Mouse (Mus musculus): ENCODE measurements around the gene Fyb2. TPM values are rescaled to one million over a fixed set of nuclear protein-coding genes. Genes with fewer than 3 reads are reported as not detected.

Fyb2 gene
- polyA plus RNA-seq, 1 experiment from 2014 or later = 0.19 TPM

DNA sequence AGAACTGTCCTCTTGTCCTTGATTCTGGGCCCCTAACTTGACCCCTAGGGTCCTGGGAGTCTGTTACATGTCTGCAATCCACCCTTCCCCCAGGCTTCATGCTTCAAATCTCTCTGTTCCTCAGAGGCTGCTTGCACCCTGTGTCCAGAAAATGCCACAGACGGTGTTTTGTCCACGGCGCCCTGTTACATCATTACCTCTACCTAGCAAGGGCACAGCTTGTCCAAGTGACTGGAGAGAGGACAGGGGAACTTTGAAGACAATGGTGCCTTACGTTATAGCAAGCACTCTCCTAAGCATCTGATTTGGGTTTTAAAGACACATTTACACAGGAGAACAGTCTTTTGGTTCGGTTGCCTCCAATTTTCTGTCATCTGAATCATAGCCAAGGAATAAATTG is 19.7 kb upstream of the Fyb2 start:
- H3K27ac ChIP-seq (ENCODE audit: low read length) = peak overlapping the region; percentile 34; the same call in 1 of the 2 replicates
- H3K4me3 ChIP-seq (ENCODE audit: low read depth, low read length) = no peak overlapping the region
- 65% methylated on average over 5 of the region's 5 CpGs for WGBS
- H3K9me3 ChIP-seq (replicated peaks; ENCODE audit: control insufficient read depth, low read length, poor library complexity, severe bottlenecking) = no peaks in the 10 kb centered on the region
- H3K9ac ChIP-seq (ENCODE audit: low read depth, low read length) = 0 out of 2 replicates have a peak overlapping the region, but pooled peaks have one; percentile 27
- H3K4me2 ChIP-seq (ENCODE audit: low read length) = no peak overlapping the region; the same call in 1 of the 2 replicates
- no peaks in the 10 kb centered on the region for H3K27me3 ChIP-seq (ENCODE audit: control insufficient read depth, insufficient read depth, low read depth, low read length)
- H3K4me1 ChIP-seq (ENCODE audit: control insufficient read depth, insufficient read depth, low read length) = peaks cover 12% of the 10 kb centered on the region
- no peak for ATAC-seq
- H3K36me3 ChIP-seq (ENCODE audit: control insufficient read depth, insufficient read depth, low read length) = no peaks in the 10 kb centered on the region

DNA sequence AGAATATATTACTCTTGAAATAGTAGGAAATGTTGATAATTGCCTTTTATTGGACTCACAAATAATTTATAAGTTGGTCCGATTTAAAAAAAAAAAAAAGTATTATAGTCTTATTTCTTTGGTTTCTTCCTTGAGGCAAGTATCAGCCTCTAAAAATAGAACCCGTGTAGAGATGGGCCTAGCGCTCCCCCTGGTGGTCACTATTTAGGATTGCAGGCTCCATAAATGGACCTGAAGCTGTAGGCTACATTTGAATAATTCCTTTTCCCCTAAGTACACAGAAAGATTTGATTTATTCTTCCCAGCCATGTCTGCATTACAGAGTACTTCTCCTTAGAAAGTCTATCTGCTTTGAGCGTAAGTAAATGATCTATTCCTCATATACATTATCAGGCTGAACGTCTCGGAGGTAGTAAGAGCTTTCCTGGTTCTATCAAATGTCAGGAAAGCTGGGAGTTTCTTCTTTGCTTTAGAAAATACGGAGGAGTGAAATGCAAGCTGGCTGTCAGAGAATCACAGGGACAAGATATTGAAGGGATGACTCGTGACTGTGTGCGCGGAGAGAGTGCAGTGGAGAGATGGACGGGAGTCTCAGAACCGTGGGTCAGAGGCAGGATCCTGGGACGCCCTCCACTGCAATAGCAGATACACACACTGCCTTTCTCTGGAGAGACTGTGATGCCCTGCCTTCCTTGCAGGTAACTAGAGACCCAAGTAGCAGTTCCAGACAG is 19.1 kb upstream of the Fyb2 start:
- H3K4me3 ChIP-seq (ENCODE audit: low read depth, low read length) = no peak overlapping the region
- H3K27me3 ChIP-seq (ENCODE audit: control insufficient read depth, insufficient read depth, low read depth, low read length) = no peaks in the 10 kb centered on the region
- no peak overlapping the region for H3K27ac ChIP-seq (ENCODE audit: low read length)
- H3K9ac ChIP-seq (ENCODE audit: low read depth, low read length) = no peak overlapping the region
- no peaks in the 10 kb centered on the region for H3K36me3 ChIP-seq (ENCODE audit: control insufficient read depth, insufficient read depth, low read length)
- peaks cover 9% of the 10 kb centered on the region for H3K4me1 ChIP-seq (ENCODE audit: control insufficient read depth, insufficient read depth, low read length)
- H3K9me3 ChIP-seq (replicated peaks; ENCODE audit: control insufficient read depth, low read length, poor library complexity, severe bottlenecking) = no peaks in the 10 kb centered on the region
- 0 out of 2 replicates have a peak, but pooled peaks have one; percentile 45 for ATAC-seq
- WGBS = 51% methylated on average over 13 of the region's 13 CpGs
- H3K4me2 ChIP-seq (ENCODE audit: low read length) = no peak overlapping the region; the same call in 1 of the 2 replicates

- no peak overlapping the region for H3K9ac ChIP-seq (ENCODE audit: low read depth, low read length)
- H3K27me3 ChIP-seq (ENCODE audit: control insufficient read depth, insufficient read depth, low read depth, low read length) = no peaks in the 10 kb centered on the region
- H3K27ac ChIP-seq (ENCODE audit: low read length) = no peak overlapping the region
- H3K4me1 ChIP-seq (ENCODE audit: control insufficient read depth, insufficient read depth, low read length) = no peaks in the 10 kb centered on the region
- H3K36me3 ChIP-seq (ENCODE audit: control insufficient read depth, insufficient read depth, low read length) = no peaks in the 10 kb centered on the region
- no peak overlapping the region for H3K4me3 ChIP-seq (ENCODE audit: low read depth, low read length)
- no peak overlapping the region for H3K4me2 ChIP-seq (ENCODE audit: low read length)
- no peaks in the 10 kb centered on the region for H3K9me3 ChIP-seq (replicated peaks; ENCODE audit: control insufficient read depth, low read length, poor library complexity, severe bottlenecking)
- 89% methylated on average over 2 of the region's 2 CpGs for WGBS
- ATAC-seq = no peak
Measured at GRCm38 (mm10) chr4:104902836-104903235, 10.4 kb upstream of the Fyb2 start.

- H3K9ac ChIP-seq (ENCODE audit: low read depth, low read length) = no peak overlapping the region
- H3K4me2 ChIP-seq (ENCODE audit: low read length) = no peak overlapping the region
- no peaks in the 10 kb centered on the region for H3K4me1 ChIP-seq (ENCODE audit: control insufficient read depth, insufficient read depth, low read length)
- no peak overlapping the region for H3K4me3 ChIP-seq (ENCODE audit: low read depth, low read length)
- no peaks in the 10 kb centered on the region for H3K36me3 ChIP-seq (ENCODE audit: control insufficient read depth, insufficient read depth, low read length)
- no peak overlapping the region for H3K27ac ChIP-seq (ENCODE audit: low read length)
- no peaks in the 10 kb centered on the region for H3K9me3 ChIP-seq (replicated peaks; ENCODE audit: control insufficient read depth, low read length, poor library complexity, severe bottlenecking)
- peak; percentile 58; the same call in 1 of the 2 replicates for ATAC-seq
- no peaks in the 10 kb centered on the region for H3K27me3 ChIP-seq (ENCODE audit: control insufficient read depth, insufficient read depth, low read depth, low read length)
- 74% methylated on average over 6 of the region's 6 CpGs for WGBS
Measured at GRCm38 (mm10) chr4:104905049-104905448, 8.2 kb upstream of the Fyb2 start.

GRCm38 (mm10) chr4:104911685-104912084 is 1.6 kb upstream of the Fyb2 start:
- ATAC-seq = no peak
- Histone ChIP-seq H3K4me3 (ENCODE audit: low read depth, low read length) (no peak overlapping the region), H3K9me3 (replicated peaks; ENCODE audit: control insufficient read depth, low read length, poor library complexity, severe bottlenecking) (no peaks in the 10 kb centered on the region), H3K4me2 (ENCODE audit: low read length) (no peak overlapping the region), H3K9ac (ENCODE audit: low read depth, low read length) (no peak overlapping the region), H3K4me1 (ENCODE audit: control insufficient read depth, insufficient read depth, low read length) (no peaks in the 10 kb centered on the region), H3K36me3 (ENCODE audit: control insufficient read depth, insufficient read depth, low read length) (no peaks in the 10 kb centered on the region), H3K27ac (ENCODE audit: low read length) (no peak overlapping the region), H3K27me3 (ENCODE audit: control insufficient read depth, insufficient read depth, low read depth, low read length) (peaks cover 7% of the 10 kb centered on the region)
- WGBS = 33% methylated on average over 7 of the region's 7 CpGs

- WGBS = 62% methylated on average over 6 of the region's 6 CpGs
Measured at GRCm38 (mm10) chr4:104914711-104915247, 1.5 kb downstream of the Fyb2 start.

DNA sequence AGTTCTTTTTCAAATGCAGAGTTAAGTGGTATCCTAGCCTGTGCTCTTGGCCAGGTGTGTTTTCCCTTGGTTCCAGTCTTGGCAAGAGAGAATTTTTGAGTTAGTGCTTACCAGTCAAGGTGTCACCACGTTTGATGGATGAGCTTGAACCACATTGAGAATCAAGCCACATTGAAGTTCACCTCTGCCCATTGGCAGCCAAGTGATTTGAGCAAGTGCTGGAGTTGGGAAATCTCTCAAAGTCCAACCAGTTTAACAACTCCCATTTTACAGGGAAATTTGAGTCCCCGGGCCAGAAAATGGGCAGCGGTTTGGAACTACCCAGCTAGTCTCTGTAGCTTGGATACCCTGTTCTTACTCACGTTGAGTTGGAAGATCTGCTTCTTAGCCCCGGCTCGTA is 4.8 kb downstream of the Fyb2 start:
- H3K4me3 ChIP-seq (ENCODE audit: low read depth, low read length) = no peak overlapping the region
- H3K9me3 ChIP-seq (replicated peaks; ENCODE audit: control insufficient read depth, low read length, poor library complexity, severe bottlenecking) = no peaks in the 10 kb centered on the region
- H3K27me3 ChIP-seq (ENCODE audit: control insufficient read depth, insufficient read depth, low read depth, low read length) = peaks cover 7% of the 10 kb centered on the region
- no peak overlapping the region for H3K27ac ChIP-seq (ENCODE audit: low read length)
- H3K4me2 ChIP-seq (ENCODE audit: low read length) = no peak overlapping the region
- no peaks in the 10 kb centered on the region for H3K4me1 ChIP-seq (ENCODE audit: control insufficient read depth, insufficient read depth, low read length)
- no peak for ATAC-seq
- no peak overlapping the region for H3K9ac ChIP-seq (ENCODE audit: low read depth, low read length)
- 90% methylated on average over 6 of the region's 6 CpGs for WGBS
- no peaks in the 10 kb centered on the region for H3K36me3 ChIP-seq (ENCODE audit: control insufficient read depth, insufficient read depth, low read length)

More at GRCm38 (mm10) chr4:104914711-104915247, 1.5 kb downstream of the Fyb2 start:
- ATAC-seq = no peak
- H3K9ac ChIP-seq (ENCODE audit: low read depth, low read length) = no peak overlapping the region
- H3K9me3 ChIP-seq (replicated peaks; ENCODE audit: control insufficient read depth, low read length, poor library complexity, severe bottlenecking) = no peaks in the 10 kb centered on the region
- H3K4me1 ChIP-seq (ENCODE audit: control insufficient read depth, insufficient read depth, low read length) = no peaks in the 10 kb centered on the region
- no peak overlapping the region for H3K4me2 ChIP-seq (ENCODE audit: low read length)
- no peak overlapping the region for H3K27ac ChIP-seq (ENCODE audit: low read length)
- no peak overlapping the region for H3K4me3 ChIP-seq (ENCODE audit: low read depth, low read length)
- no peaks in the 10 kb centered on the region for H3K36me3 ChIP-seq (ENCODE audit: control insufficient read depth, insufficient read depth, low read length)
- peaks cover 7% of the 10 kb centered on the region for H3K27me3 ChIP-seq (ENCODE audit: control insufficient read depth, insufficient read depth, low read depth, low read length)

DNA sequence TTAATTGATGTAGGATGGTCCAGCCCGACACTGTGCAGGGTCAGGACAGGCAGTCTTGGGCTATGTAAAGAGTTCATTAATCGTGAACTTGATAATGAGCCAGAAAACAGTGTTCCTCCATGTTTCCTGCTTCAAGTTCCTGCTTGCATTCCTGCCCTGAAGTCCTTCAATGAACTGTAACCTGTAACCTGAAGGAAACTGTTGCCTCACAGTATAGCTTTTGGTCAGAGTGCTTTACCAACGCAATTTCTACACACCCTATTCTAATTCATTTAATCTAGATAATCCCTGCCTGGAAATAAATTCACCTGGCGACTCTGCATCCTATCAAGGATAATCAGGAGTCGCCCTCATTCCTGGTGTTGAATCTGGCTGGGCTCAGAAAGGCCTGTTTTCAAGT is 12.1 kb downstream of the Fyb2 start:
- H3K4me3 ChIP-seq (ENCODE audit: low read depth, low read length) = no peak overlapping the region
- H3K9ac ChIP-seq (ENCODE audit: low read depth, low read length) = no peak overlapping the region
- no peak for ATAC-seq
- H3K4me1 ChIP-seq (ENCODE audit: control insufficient read depth, insufficient read depth, low read length) = no peaks in the 10 kb centered on the region
- WGBS = 88% methylated on average over 5 of the region's 5 CpGs
- H3K27me3 ChIP-seq (ENCODE audit: control insufficient read depth, insufficient read depth, low read depth, low read length) = no peaks in the 10 kb centered on the region
- no peaks in the 10 kb centered on the region for H3K36me3 ChIP-seq (ENCODE audit: control insufficient read depth, insufficient read depth, low read length)
- no peak overlapping the region for H3K27ac ChIP-seq (ENCODE audit: low read length)
- H3K4me2 ChIP-seq (ENCODE audit: low read length) = no peak overlapping the region
- no peaks in the 10 kb centered on the region for H3K9me3 ChIP-seq (replicated peaks; ENCODE audit: control insufficient read depth, low read length, poor library complexity, severe bottlenecking)

DNA sequence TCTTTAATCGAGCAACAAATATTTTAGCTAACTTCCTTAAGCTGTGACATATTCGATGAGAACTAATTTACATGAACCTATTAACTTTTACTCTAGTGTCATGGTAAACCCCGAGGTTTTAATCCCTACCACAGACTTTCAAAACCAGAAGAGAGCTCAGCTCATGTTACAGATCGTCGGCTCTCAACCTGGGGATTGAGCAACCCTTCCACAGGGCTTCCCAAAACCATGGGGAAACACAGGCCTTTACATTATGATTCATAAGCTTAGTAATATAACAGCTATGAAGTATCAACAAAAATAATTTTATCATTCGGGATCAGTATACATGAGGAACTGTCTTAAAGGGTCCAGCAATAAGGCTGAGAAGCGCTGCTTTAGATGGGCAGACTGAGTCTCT is 15.9 kb downstream of the Fyb2 start:
- ATAC-seq = no peak
- Histone ChIP-seq H3K27ac (ENCODE audit: low read length) (no peak overlapping the region), H3K9ac (ENCODE audit: low read depth, low read length) (no peak overlapping the region), H3K27me3 (ENCODE audit: control insufficient read depth, insufficient read depth, low read depth, low read length) (no peaks in the 10 kb centered on the region), H3K4me3 (ENCODE audit: low read depth, low read length) (no peak overlapping the region), H3K4me1 (ENCODE audit: control insufficient read depth, insufficient read depth, low read length) (no peaks in the 10 kb centered on the region), H3K9me3 (replicated peaks; ENCODE audit: control insufficient read depth, low read length, poor library complexity, severe bottlenecking) (no peaks in the 10 kb centered on the region), H3K36me3 (ENCODE audit: control insufficient read depth, insufficient read depth, low read length) (no peaks in the 10 kb centered on the region), H3K4me2 (ENCODE audit: low read length) (no peak overlapping the region)
- WGBS = 84% methylated on average over 7 of the region's 7 CpGs

Measured in midbrain, embryonic 16.5 days (tissue).